Mouse (Mus musculus) lung, postnatal 0 days (tissue): ENCODE measurements around the gene Apc2.

ENCODE experiments used
- CTCF ChIP-seq: IDR thresholded peaks from 2 replicates; pipeline ENCODE4 v1.5.1; 2016; ENCODE audit warnings: antibody characterized with exemption, mild to moderate bottlenecking
- EP300 ChIP-seq: IDR thresholded peaks from 2 replicates; pipeline ENCODE4 v1.6.1; 2016; ENCODE audit warnings: antibody characterized with exemption, mild to moderate bottlenecking, control low read depth

DNA sequence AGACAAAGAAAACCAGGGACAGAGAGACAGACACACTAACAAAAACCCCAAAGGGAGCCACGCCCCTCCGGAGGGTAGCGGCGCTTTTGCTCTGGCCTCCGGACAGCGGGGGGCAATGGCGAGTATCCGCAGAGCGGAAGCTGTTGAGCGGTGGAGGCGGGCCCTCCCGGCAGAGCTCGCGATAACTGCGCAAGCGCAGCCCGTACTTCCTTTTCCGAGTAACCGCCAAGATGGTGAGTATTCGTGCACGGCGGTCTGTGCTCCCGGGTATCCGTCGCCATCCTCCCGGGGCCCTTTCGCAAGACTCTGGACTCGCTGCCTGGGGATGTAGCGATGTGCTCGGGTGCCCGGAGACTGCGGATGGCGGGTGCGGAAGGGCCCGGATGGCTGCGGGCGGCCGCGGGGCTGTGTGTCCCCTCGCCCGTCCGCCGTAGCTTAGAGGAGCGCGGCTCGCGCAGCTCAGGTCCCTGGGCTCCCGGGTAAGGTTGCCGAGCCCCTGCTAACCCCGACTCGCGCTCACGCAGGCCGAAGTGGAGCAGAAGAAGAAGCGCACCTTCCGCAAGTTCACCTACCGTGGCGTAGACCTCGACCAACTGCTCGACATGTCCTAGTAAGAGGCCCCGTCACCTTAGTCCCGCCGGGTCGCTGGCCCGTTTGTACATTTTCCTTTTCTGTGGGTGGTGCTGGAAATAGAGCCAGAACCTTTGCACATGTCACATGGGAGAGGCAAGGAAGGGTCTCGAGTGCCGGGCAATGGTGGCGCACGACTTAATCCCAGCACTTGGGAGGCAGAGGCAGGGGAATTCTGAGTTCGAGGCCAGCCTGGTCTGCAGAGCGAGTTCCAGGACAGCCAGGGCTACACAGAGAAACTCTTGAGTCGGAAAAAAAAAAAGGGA, 3.3 kb upstream of the Apc2 start, which contains the start of gene Rps15:
- TF ChIP-seq CTCF = peak; percentile 83
- TF ChIP-seq EP300 = peak; percentile 56; the same call in 1 of the 2 replicates
